In the genomic region with DNA sequence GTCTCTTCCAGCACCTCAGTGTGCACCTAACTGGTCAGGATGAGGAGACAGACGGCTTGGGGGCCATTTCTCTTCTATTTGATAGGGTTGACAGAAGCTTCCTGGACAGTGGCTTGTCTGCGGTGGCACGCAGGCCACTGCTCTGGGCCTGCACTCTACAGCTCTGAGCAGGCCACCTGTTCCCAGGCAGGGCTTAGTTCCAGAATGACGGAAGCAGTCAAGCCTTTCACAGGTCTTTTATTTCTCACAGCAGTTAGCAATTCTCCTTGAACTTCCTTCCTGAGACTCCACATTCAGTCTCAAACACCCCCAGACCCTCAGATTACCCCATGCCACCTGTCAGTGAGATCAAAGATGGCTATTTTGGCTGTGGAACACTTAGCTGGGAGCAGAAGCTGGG, we compare ENCODE assay signal across 13 mouse cellular contexts.
"Had no signal": no experiment of that assay in that cellular context is flagged by ENCODE, and none has a peak within 500 bp of the region (broad histone marks: within the 10 kb centered on the region; RNA-seq: fewer than 3 reads in every experiment).

No protein-coding gene starts in this region.

- ATAC-seq: liver, embryonic 12.5 days had no signal

- H3K27me3 ChIP-seq: kidney, embryonic 15.5 days; limb, embryonic 15.5 days; liver, embryonic 12.5 days had no signal

- H3K27ac ChIP-seq: kidney, embryonic 15.5 days; liver, embryonic 12.5 days; midbrain, embryonic 10.5 days; stomach, postnatal 0 days had no signal

- H3K4me2 ChIP-seq: kidney, embryonic 15.5 days; limb, embryonic 15.5 days; liver, embryonic 12.5 days; lung, embryonic 14.5 days had no signal

- DNase-seq: kidney, postnatal 14 days; lung, embryonic 14.5 days; lung, postnatal 10 days; lung, postnatal 4 days; midbrain, embryonic 14.5 days; right cerebral cortex, postnatal 25 days; thymus, adult 18-20 months; thymus, postnatal 14 days had no signal

- H3K9ac ChIP-seq: kidney, embryonic 15.5 days; limb, embryonic 15.5 days; liver, embryonic 12.5 days; lung, embryonic 14.5 days had no signal

- H3K4me1 ChIP-seq: liver, embryonic 12.5 days had no signal

- H3K4me3 ChIP-seq: kidney, embryonic 15.5 days; limb, embryonic 15.5 days; liver, embryonic 12.5 days; midbrain, embryonic 10.5 days had no signal
